Mouse (Mus musculus) myocyte (in vitro differentiated cells): ENCODE measurements around the gene Cfap70.

Experiments used
- CEBPB ChIP-seq: IDR thresholded peaks from 2 replicates; pipeline ENCODE4 v1.6.1; 2011; ENCODE audit warnings: mild to moderate bottlenecking, moderate library complexity; ENCODE audit not compliant: poor library complexity, insufficient read depth, severe bottlenecking
- E2F4 ChIP-seq: IDR thresholded peaks from one replicate; pipeline ENCODE4 v1.6.1; 2011; ENCODE audit warnings: mild to moderate bottlenecking, control low read depth, moderate library complexity; ENCODE audit not compliant: insufficient read depth
- MAX ChIP-seq: IDR thresholded peaks from one replicate; pipeline ENCODE4 v1.6.1; 2011; ENCODE audit warnings: low read depth, mild to moderate bottlenecking, control low read depth
- MYOD1 ChIP-seq, 3 experiments: IDR thresholded peaks; one replicate each; pipeline ENCODE4 v1.6.1; 2011; ENCODE audit warnings: control low read depth in 2 of 3, low read depth in 2 of 3, mild to moderate bottlenecking in 2 of 3, moderate library complexity in 1 of 3; ENCODE audit not compliant: insufficient read length in 2 of 3, control insufficient read depth in 1 of 3
- MYOG ChIP-seq, 3 experiments: IDR thresholded peaks; one replicate each; pipeline ENCODE4 v1.6.1; 2011; ENCODE audit warnings: control low read depth in 2 of 3, low read depth in 2 of 3, mild to moderate bottlenecking in 2 of 3; ENCODE audit not compliant: insufficient read length in 2 of 3, control insufficient read depth in 1 of 3, insufficient read depth in 1 of 3
- POLR2A ChIP-seq: IDR thresholded peaks from one replicate; pipeline ENCODE4 v1.6.1; 2011; ENCODE audit warnings: low read depth, mild to moderate bottlenecking, control low read depth, moderate library complexity; ENCODE audit not compliant: insufficient read length
- POLR2AphosphoS2 ChIP-seq: IDR thresholded peaks from one replicate; pipeline ENCODE4 v1.6.1; 2011; ENCODE audit warnings: low read depth, control low read depth; ENCODE audit not compliant: insufficient read length
- REST ChIP-seq: IDR thresholded peaks from one replicate; pipeline ENCODE4 v1.6.1; 2011; ENCODE audit warnings: mild to moderate bottlenecking, control low read depth, moderate library complexity; ENCODE audit not compliant: insufficient read depth, insufficient read length
- SRF ChIP-seq: IDR thresholded peaks from one replicate; pipeline ENCODE4 v1.6.1; 2011; ENCODE audit warnings: low read depth; ENCODE audit not compliant: control insufficient read depth, insufficient read length
- TCF12 ChIP-seq: IDR thresholded peaks from one replicate; pipeline ENCODE4 v1.6.1; 2011; ENCODE audit warnings: mild to moderate bottlenecking, control low read depth; ENCODE audit not compliant: poor library complexity, insufficient read depth, severe bottlenecking
- USF1 ChIP-seq: IDR thresholded peaks from one replicate; pipeline ENCODE4 v1.6.1; 2011; ENCODE audit warnings: low read depth, mild to moderate bottlenecking, control low read depth, moderate library complexity

DNA sequence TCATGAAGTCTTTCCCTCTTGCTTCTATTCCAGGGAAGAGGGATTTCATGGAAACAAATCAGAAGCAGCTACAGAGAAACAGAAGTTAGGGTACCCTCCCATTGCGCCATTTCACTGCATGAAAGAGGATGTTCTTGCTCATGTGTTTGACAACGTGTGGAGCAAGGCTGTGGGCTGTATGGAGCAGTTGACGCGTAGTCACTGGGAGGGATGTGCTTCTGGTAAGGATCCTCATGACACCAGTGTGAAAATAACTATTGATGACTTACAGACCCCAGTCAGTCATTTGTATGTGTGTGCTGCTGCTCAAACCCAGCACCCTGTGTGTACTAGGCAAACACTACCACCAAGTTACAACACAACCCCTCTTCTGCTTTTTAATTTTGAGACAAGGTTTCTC, 88.8 kb downstream of the Cfap70 start:
- TF ChIP-seq POLR2A = no peak
- TF ChIP-seq TCF12 = no peak
- no peak for TF ChIP-seq E2F4
- no peak for TF ChIP-seq POLR2AphosphoS2
- no peak for TF ChIP-seq USF1
- no peak for TF ChIP-seq MAX
- TF ChIP-seq MYOG (IDR thresholded peaks at IDR 0.05; ENCODE audit: control insufficient read depth in 1 of 3, insufficient read depth in 1 of 3, insufficient read length in 2 of 3, low read depth in 2 of 3) = no peak
- TF ChIP-seq REST = no peak
- no peak for TF ChIP-seq CEBPB
- no peak for TF ChIP-seq MYOD1 (IDR thresholded peaks at IDR 0.05; ENCODE audit: control insufficient read depth in 1 of 3, insufficient read length in 2 of 3, low read depth in 2 of 3)
- no peak for TF ChIP-seq SRF
